Mouse (Mus musculus): Measurements from ENCODE around the gene Obsl1.

Gene Obsl1

GRCm38 (mm10) chr1:75486561-75486960 is 19.7 kb downstream of the Obsl1 start:
- DNase-seq = peak; percentile 46

GRCm38 (mm10) chr1:75480735-75481134 is 25.5 kb downstream of the Obsl1 start:
- DNase-seq = peak; percentile 7

GRCm38 (mm10) chr1:75480036-75480435 is 26.2 kb downstream of the Obsl1 start:
- peak; percentile 18 for DNase-seq

- DNase-seq = no peak
Observed at GRCm38 (mm10) chr1:75479635-75479989, 26.6 kb downstream of the Obsl1 start.

- peak; percentile 99 for DNase-seq
Observed at GRCm38 (mm10) chr1:75478916-75479634, 27.2 kb downstream of the Obsl1 start, which contains the start of the genes Chpf and Tmem198. TSS of gene Chpf (minus strand) at chr1:75479307. TSS of gene Tmem198 (plus strand) at chr1:75479532.

- DNase-seq = peak; percentile 77
Observed at GRCm38 (mm10) chr1:75478497-75478896, 27.8 kb downstream of the Obsl1 start.

- DNase-seq = peak; percentile 11
Observed at GRCm38 (mm10) chr1:75477966-75478290, 28.3 kb downstream of the Obsl1 start.

GRCm38 (mm10) chr1:75477264-75477965 is 28.8 kb downstream of the Obsl1 start:
- DNase-seq = peak; percentile 91

GRCm38 (mm10) chr1:75476441-75476840 is 29.8 kb downstream of the Obsl1 start:
- no peak for DNase-seq

- DNase-seq = no peak
Observed at GRCm38 (mm10) chr1:75469287-75469825, 36.9 kb downstream of the Obsl1 start.

- DNase-seq = peak; percentile 89
Observed at GRCm38 (mm10) chr1:75467215-75467927, 38.9 kb downstream of the Obsl1 start.

- DNase-seq = no peak
Observed at GRCm38 (mm10) chr1:75463652-75464204, 42.5 kb downstream of the Obsl1 start.

- DNase-seq = no peak
Observed at GRCm38 (mm10) chr1:75462636-75463035, 43.6 kb downstream of the Obsl1 start.

- DNase-seq = no peak
Observed at GRCm38 (mm10) chr1:75460297-75460696, 46.0 kb downstream of the Obsl1 start.

- peak; percentile 67 for DNase-seq
Observed at GRCm38 (mm10) chr1:75458789-75459684, 47.2 kb downstream of the Obsl1 start.

- DNase-seq = peak; percentile 72
Observed at GRCm38 (mm10) chr1:75458025-75458788, 48.0 kb downstream of the Obsl1 start.

GRCm38 (mm10) chr1:75457710-75458024 is 48.6 kb downstream of the Obsl1 start:
- no peak for DNase-seq

- no peak for DNase-seq
Observed at GRCm38 (mm10) chr1:75456746-75457564, 49.3 kb downstream of the Obsl1 start.

GRCm38 (mm10) chr1:75455948-75456347 is 50.3 kb downstream of the Obsl1 start:
- no peak for DNase-seq

- DNase-seq = no peak
Observed at GRCm38 (mm10) chr1:75455433-75455832, 50.8 kb downstream of the Obsl1 start.

GRCm38 (mm10) chr1:75451900-75452299 is 54.4 kb downstream of the Obsl1 start:
- DNase-seq = no peak
